Mouse (Mus musculus): ENCODE measurements around the gene Fads6. TPM values are rescaled to one million over a fixed set of nuclear protein-coding genes. Genes with fewer than 3 reads are reported as not detected.

Fads6 gene
- polyA plus RNA-seq, 2 experiments = 0.35 TPM; not detected in 1

- no peaks in the 10 kb centered on the region for H3K27me3 ChIP-seq (ENCODE audit: control insufficient read depth, insufficient read depth, low read length)
- H3K4me1 ChIP-seq (ENCODE audit: control insufficient read depth, insufficient read depth, low read length) = peaks cover 3% of the 10 kb centered on the region; the same call in 1 of the 2 replicates
- 72% methylated on average over 15 of the region's 15 CpGs for WGBS
These were observed 63.0 kb downstream of the Fads6 start for GRCm38 (mm10) chr11:115234320-115235044.

DNA sequence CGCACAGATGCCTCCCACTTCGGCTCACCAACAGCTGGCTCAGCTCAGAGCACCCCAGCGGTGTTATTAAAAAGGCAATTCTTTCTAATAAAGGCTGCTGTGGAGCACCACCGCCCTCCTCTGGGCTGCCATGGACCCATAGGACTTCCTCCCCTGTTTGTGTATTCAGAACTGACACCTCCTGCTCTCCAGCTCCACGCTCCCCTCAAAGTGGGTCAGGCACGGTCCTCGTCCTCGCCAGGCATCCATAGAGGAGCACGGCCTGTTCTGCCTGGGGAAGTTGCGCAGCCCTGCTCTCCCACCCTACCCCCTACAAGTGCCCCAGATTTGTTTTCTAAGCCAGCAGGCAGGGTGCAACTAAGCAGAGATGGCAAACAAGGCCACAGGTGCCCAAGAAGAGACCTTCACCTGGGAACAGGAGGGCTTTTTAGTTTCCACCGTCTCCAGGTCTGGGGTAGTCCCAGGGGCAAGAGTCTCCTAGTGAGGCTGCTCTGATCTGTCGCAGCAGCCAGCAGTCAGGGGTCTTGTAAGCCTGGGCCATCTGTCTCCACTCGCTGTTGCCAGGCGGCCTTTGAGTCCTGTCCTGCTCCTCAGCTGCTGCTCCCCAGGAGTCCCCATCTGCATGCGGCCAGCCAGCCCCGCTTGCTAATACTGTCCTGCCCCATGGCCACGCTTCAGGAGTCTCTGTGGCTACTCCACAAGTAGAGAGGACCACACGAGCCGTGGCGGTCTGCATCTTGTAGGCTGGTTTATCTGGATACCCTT lies 63.8 kb downstream of the Fads6 start:
- Histone ChIP-seq H3K27ac (replicated peaks; ENCODE audit: low read depth, low read length) (no peak overlapping the region), H3K4me2 (replicated peaks; ENCODE audit: low read depth, low read length, severe bottlenecking) (no peak overlapping the region), H3K9me3 (ENCODE audit: control insufficient read depth, low read length) (no peaks in the 10 kb centered on the region), H3K36me3 (ENCODE audit: control insufficient read depth, insufficient read depth, low read length) (peaks cover 4% of the 10 kb centered on the region; the same call in 1 of the 2 replicates), H3K4me3 (replicated peaks; ENCODE audit: low read length) (no peak overlapping the region), H3K9ac (ENCODE audit: low read depth, low read length, severe bottlenecking) (no peak overlapping the region), H3K27me3 (ENCODE audit: control insufficient read depth, insufficient read depth, low read length) (no peaks in the 10 kb centered on the region), H3K4me1 (ENCODE audit: control insufficient read depth, insufficient read depth, low read length) (peaks cover 3% of the 10 kb centered on the region; the same call in 1 of the 2 replicates)
- ATAC-seq (ENCODE audit: low FRiP score, low read depth) (peak; percentile 48), DNase-seq (ENCODE audit: low spot score) (no peak)
- 40% methylated on average over 20 of the region's 20 CpGs for WGBS
- no peak for TF ChIP-seq POLR2A (IDR thresholded peaks at IDR 0.05; ENCODE audit: borderline replicate concordance, extremely low read depth, insufficient read depth, insufficient read length)

More at GRCm38 (mm10) chr11:115234320-115235044, 63.0 kb downstream of the Fads6 start:
- Histone ChIP-seq H3K36me3 (ENCODE audit: control insufficient read depth, insufficient read depth, low read length) (peaks cover 4% of the 10 kb centered on the region; the same call in 1 of the 2 replicates), H3K4me3 (replicated peaks; ENCODE audit: low read length) (no peak overlapping the region), H3K9me3 (ENCODE audit: control insufficient read depth, low read length) (no peaks in the 10 kb centered on the region), H3K4me2 (replicated peaks; ENCODE audit: low read depth, low read length, severe bottlenecking) (no peak overlapping the region), H3K9ac (ENCODE audit: low read depth, low read length, severe bottlenecking) (no peak overlapping the region), H3K27ac (replicated peaks; ENCODE audit: low read depth, low read length) (no peak overlapping the region)
- TF ChIP-seq POLR2A (IDR thresholded peaks at IDR 0.05; ENCODE audit: borderline replicate concordance, extremely low read depth, insufficient read depth, insufficient read length) = no peak
- DNase-seq (ENCODE audit: low spot score) (no peak), ATAC-seq (ENCODE audit: low FRiP score, low read depth) (no peak)

DNA sequence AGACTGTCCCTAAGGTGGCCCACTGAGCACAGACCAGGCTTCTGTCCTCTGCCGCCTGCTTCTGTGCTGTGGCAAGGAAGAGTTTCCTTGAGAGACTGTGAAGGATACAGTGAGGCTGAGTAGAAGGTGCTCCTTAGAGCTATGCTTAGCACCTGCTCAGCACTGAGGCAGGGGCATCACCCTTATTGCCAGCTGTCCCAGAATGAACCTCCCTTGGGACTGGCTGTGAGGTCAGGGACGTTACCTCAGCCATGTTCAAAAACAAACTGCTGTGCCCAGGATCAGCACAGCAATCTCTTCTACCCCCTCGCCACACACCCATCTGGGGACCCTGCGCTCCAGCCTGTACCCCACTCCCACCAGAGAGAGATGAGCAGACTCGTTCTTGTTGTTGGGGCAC lies 64.6 kb downstream of the Fads6 start:
- no peak for DNase-seq (ENCODE audit: low spot score)
- no peak for ATAC-seq (ENCODE audit: low FRiP score, low read depth)
- Histone ChIP-seq H3K4me1 (ENCODE audit: control insufficient read depth, insufficient read depth, low read length) (peaks cover 3% of the 10 kb centered on the region; the same call in 1 of the 2 replicates), H3K4me2 (replicated peaks; ENCODE audit: low read depth, low read length, severe bottlenecking) (no peak overlapping the region), H3K36me3 (ENCODE audit: control insufficient read depth, insufficient read depth, low read length) (peaks cover 4% of the 10 kb centered on the region; the same call in 1 of the 2 replicates), H3K4me3 (replicated peaks; ENCODE audit: low read length) (no peak overlapping the region), H3K27me3 (ENCODE audit: control insufficient read depth, insufficient read depth, low read length) (no peaks in the 10 kb centered on the region), H3K27ac (replicated peaks; ENCODE audit: low read depth, low read length) (no peak overlapping the region), H3K9me3 (ENCODE audit: control insufficient read depth, low read length) (no peaks in the 10 kb centered on the region), H3K9ac (ENCODE audit: low read depth, low read length, severe bottlenecking) (no peak overlapping the region)
- 77% methylated on average over 5 of the region's 5 CpGs for WGBS
- no peak for TF ChIP-seq POLR2A (IDR thresholded peaks at IDR 0.05; ENCODE audit: borderline replicate concordance, extremely low read depth, insufficient read depth, insufficient read length)

DNA sequence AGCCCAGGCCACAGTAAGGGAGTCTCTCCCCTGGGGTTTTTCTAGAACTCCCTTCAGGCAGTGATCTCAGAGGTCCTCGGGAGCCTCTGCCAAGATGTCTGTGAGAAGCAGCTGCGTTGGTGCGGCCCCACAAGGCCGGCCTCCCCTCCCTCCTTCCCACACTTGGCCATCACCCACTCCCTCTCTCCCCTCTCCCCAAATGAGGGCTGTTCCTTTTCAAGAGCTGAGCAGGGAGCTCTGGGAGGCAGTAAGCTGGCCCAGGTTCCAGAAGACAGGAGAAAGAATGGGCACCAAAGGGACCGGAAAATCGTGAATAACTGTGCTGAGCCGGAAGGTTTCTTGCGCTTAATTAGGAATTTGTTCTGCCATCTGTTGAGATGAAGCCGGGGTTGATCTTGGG lies 65.5 kb downstream of the Fads6 start:
- no peaks in the 10 kb centered on the region; the same call in 1 of the 2 replicates for H3K36me3 ChIP-seq (ENCODE audit: control insufficient read depth, insufficient read depth, low read length)
- 59% methylated on average over 9 of the region's 9 CpGs for WGBS
- no peak for TF ChIP-seq POLR2A (IDR thresholded peaks at IDR 0.05; ENCODE audit: borderline replicate concordance, extremely low read depth, insufficient read depth, insufficient read length)
- ATAC-seq (ENCODE audit: low FRiP score, low read depth) (no peak), DNase-seq (ENCODE audit: low spot score) (no peak)
- no peaks in the 10 kb centered on the region for H3K27me3 ChIP-seq (ENCODE audit: control insufficient read depth, insufficient read depth, low read length)
- H3K9me3 ChIP-seq (ENCODE audit: control insufficient read depth, low read length) = no peaks in the 10 kb centered on the region
- no peak overlapping the region for H3K4me3 ChIP-seq (replicated peaks; ENCODE audit: low read length)
- peaks cover 6% of the 10 kb centered on the region; the same call in 1 of the 2 replicates for H3K4me1 ChIP-seq (ENCODE audit: control insufficient read depth, insufficient read depth, low read length)
- no peak overlapping the region for H3K9ac ChIP-seq (ENCODE audit: low read depth, low read length, severe bottlenecking)
- no peak overlapping the region for H3K27ac ChIP-seq (replicated peaks; ENCODE audit: low read depth, low read length)
- H3K4me2 ChIP-seq (replicated peaks; ENCODE audit: low read depth, low read length, severe bottlenecking) = no peak overlapping the region

DNA sequence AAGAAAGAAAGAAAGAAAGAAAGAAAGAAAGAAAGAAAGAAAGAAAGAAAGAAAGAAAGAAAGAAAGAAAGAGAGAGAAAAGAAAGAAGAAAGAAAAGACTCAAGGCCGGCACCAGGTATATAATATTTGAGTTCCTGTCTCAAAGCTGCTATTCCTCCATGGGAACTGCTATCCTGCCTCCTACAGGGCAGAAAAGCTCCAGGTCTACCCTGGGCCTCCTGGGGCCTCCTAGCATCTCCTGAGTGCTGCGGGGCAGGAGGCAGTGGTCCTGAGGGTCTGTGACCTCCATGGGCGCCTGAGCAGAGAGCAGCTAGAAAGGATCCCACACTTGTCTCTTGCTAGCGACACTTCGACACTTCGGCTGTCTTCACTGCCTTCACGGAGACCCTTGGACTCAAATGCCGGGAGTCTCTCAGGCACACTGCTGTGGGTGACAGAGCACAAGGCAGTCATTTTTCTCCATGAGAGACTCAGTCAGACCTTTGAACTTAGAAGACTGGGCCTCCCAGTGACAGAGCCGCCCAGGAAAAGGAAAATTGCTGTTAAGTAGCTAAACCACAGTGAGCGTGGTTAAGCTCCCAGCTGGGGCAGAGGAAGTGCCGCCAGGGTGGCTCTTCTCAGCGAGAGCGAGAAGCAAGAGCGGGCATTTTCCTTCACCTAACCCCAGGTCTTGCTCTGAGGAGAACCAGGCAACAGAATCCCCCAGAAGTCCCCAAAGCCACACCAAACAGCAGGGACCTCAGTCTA lies 66.1 kb downstream of the Fads6 start:
- Histone ChIP-seq H3K9me3 (ENCODE audit: control insufficient read depth, low read length) (no peaks in the 10 kb centered on the region), H3K4me1 (ENCODE audit: control insufficient read depth, insufficient read depth, low read length) (peaks cover 6% of the 10 kb centered on the region; the same call in 1 of the 2 replicates), H3K36me3 (ENCODE audit: control insufficient read depth, insufficient read depth, low read length) (no peaks in the 10 kb centered on the region; the same call in 1 of the 2 replicates), H3K27me3 (ENCODE audit: control insufficient read depth, insufficient read depth, low read length) (no peaks in the 10 kb centered on the region), H3K4me3 (replicated peaks; ENCODE audit: low read length) (no peak overlapping the region), H3K9ac (ENCODE audit: low read depth, low read length, severe bottlenecking) (no peak overlapping the region), H3K27ac (replicated peaks; ENCODE audit: low read depth, low read length) (no peak overlapping the region), H3K4me2 (replicated peaks; ENCODE audit: low read depth, low read length, severe bottlenecking) (no peak overlapping the region)
- DNase-seq (ENCODE audit: low spot score) (no peak), ATAC-seq (ENCODE audit: low FRiP score, low read depth) (no peak)
- no peak for TF ChIP-seq POLR2A (IDR thresholded peaks at IDR 0.05; ENCODE audit: borderline replicate concordance, extremely low read depth, insufficient read depth, insufficient read length)
- WGBS = 46% methylated on average over 14 of the region's 14 CpGs

Small RNAs within 50 kb of the gene (microRNA-seq; reads per million reads assigned to microRNA genes)
- gene Gm25837 = not detected

Other genes with a start within 250 kb of the Fads6 start
- 0.37 and 0.65 TPM in 2 replicates for gene Cd300ld3, start 249.3 kb downstream of the Fads6 start, polyA plus RNA-seq (2012; rRNA removed)
- not detected in 2 replicates for gene Cd300ld3, start 249.3 kb downstream of the Fads6 start, polyA plus RNA-seq (2014; fragmentation: Nextera tagmentation; extraction: Ambion mirVana)
- 0.10 and 0.15 TPM in 2 replicates for gene Cd300e, start 235.5 kb downstream of the Fads6 start, polyA plus RNA-seq (2012; rRNA removed)
- gene Cd300e, start 235.5 kb downstream of the Fads6 start, polyA plus RNA-seq (2014; fragmentation: Nextera tagmentation; extraction: Ambion mirVana) = 0.08 and 0.10 TPM in 2 replicates
- 1.5 and 1.7 TPM in 2 replicates for gene Rab37, start 206.2 kb downstream of the Fads6 start, polyA plus RNA-seq (2012; rRNA removed)
- 1.5 and 1.8 TPM in 2 replicates for gene Rab37, start 206.2 kb downstream of the Fads6 start, polyA plus RNA-seq (2014; fragmentation: Nextera tagmentation; extraction: Ambion mirVana)
- 0.35 and 0.65 TPM in 2 replicates for gene Cd300lf, start 163.7 kb downstream of the Fads6 start, polyA plus RNA-seq (2012; rRNA removed)
- gene Cd300lf, start 163.7 kb downstream of the Fads6 start, polyA plus RNA-seq (2014; fragmentation: Nextera tagmentation; extraction: Ambion mirVana) = 0.14 and 0.29 TPM in 2 replicates
- gene Slc9a3r1, start 134.3 kb downstream of the Fads6 start, polyA plus RNA-seq (2012; rRNA removed) = 19.1 and 22.0 TPM in 2 replicates
- gene Slc9a3r1, start 134.3 kb downstream of the Fads6 start, polyA plus RNA-seq (2014; fragmentation: Nextera tagmentation; extraction: Ambion mirVana) = 29.9 and 33.7 TPM in 2 replicates
- gene Tmem104, start 110.2 kb downstream of the Fads6 start, polyA plus RNA-seq (2012; rRNA removed) = 9.2 and 16.9 TPM in 2 replicates
- 11.4 and 12.4 TPM in 2 replicates for gene Tmem104, start 110.2 kb downstream of the Fads6 start, polyA plus RNA-seq (2014; fragmentation: Nextera tagmentation; extraction: Ambion mirVana)
- 25.6 and 32.1 TPM in 2 replicates for gene Nat9, start 109.8 kb downstream of the Fads6 start, polyA plus RNA-seq (2012; rRNA removed)
- gene Nat9, start 109.8 kb downstream of the Fads6 start, polyA plus RNA-seq (2014; fragmentation: Nextera tagmentation; extraction: Ambion mirVana) = 20.0 and 24.3 TPM in 2 replicates
- 0.20 and 0.21 TPM in 2 replicates for gene Grin2c, start 30.4 kb downstream of the Fads6 start, polyA plus RNA-seq (2012; rRNA removed)
- not detected in 2 replicates for gene Grin2c, start 30.4 kb downstream of the Fads6 start, polyA plus RNA-seq (2014; fragmentation: Nextera tagmentation; extraction: Ambion mirVana)
- gene Fdxr, start 20.6 kb downstream of the Fads6 start, polyA plus RNA-seq (2012; rRNA removed) = 16.8 and 21.8 TPM in 2 replicates
- gene Fdxr, start 20.6 kb downstream of the Fads6 start, polyA plus RNA-seq (2014; fragmentation: Nextera tagmentation; extraction: Ambion mirVana) = 11.5 and 13.0 TPM in 2 replicates
- gene Otop2, start 9.5 kb upstream of the Fads6 start, polyA plus RNA-seq (2012; rRNA removed) = 0.29 and 0.44 TPM in 2 replicates
- gene Otop2, start 9.5 kb upstream of the Fads6 start, polyA plus RNA-seq (2014; fragmentation: Nextera tagmentation; extraction: Ambion mirVana) = 0.08 and 0.19 TPM in 2 replicates
- gene Ush1g, start 24.4 kb upstream of the Fads6 start, polyA plus RNA-seq (2012; rRNA removed) = not detected in 2 replicates
- gene Ush1g, start 24.4 kb upstream of the Fads6 start, polyA plus RNA-seq (2014; fragmentation: Nextera tagmentation; extraction: Ambion mirVana) = not detected in 2 replicates
- not detected in 2 replicates for gene Otop3, start 37.1 kb upstream of the Fads6 start, polyA plus RNA-seq (2012; rRNA removed)
- not detected in 2 replicates for gene Otop3, start 37.1 kb upstream of the Fads6 start, polyA plus RNA-seq (2014; fragmentation: Nextera tagmentation; extraction: Ambion mirVana)
- gene Hid1, start 70.1 kb upstream of the Fads6 start, polyA plus RNA-seq (2012; rRNA removed) = 4.5 and 5.9 TPM in 2 replicates
- 2.1 and 2.3 TPM in 2 replicates for gene Hid1, start 70.1 kb upstream of the Fads6 start, polyA plus RNA-seq (2014; fragmentation: Nextera tagmentation; extraction: Ambion mirVana)
- 18.8 and 23.9 TPM in 2 replicates for gene Cdr2l, start 84.3 kb upstream of the Fads6 start, polyA plus RNA-seq (2012; rRNA removed)
- gene Cdr2l, start 84.3 kb upstream of the Fads6 start, polyA plus RNA-seq (2014; fragmentation: Nextera tagmentation; extraction: Ambion mirVana) = 10.9 and 11.1 TPM in 2 replicates
- gene Mrpl58, start 106.1 kb upstream of the Fads6 start, polyA plus RNA-seq (2012; rRNA removed) = 76.7 and 92.2 TPM in 2 replicates
- 169 and 181 TPM in 2 replicates for gene Mrpl58, start 106.1 kb upstream of the Fads6 start, polyA plus RNA-seq (2014; fragmentation: Nextera tagmentation; extraction: Ambion mirVana)
- 294 and 427 TPM in 2 replicates for gene Atp5h, start 122.3 kb upstream of the Fads6 start, polyA plus RNA-seq (2012; rRNA removed)
- gene Atp5h, start 122.3 kb upstream of the Fads6 start, polyA plus RNA-seq (2014; fragmentation: Nextera tagmentation; extraction: Ambion mirVana) = 870 and 933 TPM in 2 replicates
- gene Kctd2, start 122.5 kb upstream of the Fads6 start, polyA plus RNA-seq (2012; rRNA removed) = 30.0 and 30.5 TPM in 2 replicates
- 26.3 and 27.8 TPM in 2 replicates for gene Kctd2, start 122.5 kb upstream of the Fads6 start, polyA plus RNA-seq (2014; fragmentation: Nextera tagmentation; extraction: Ambion mirVana)
- gene Trim80, start 142.9 kb upstream of the Fads6 start, polyA plus RNA-seq (2012; rRNA removed) = not detected in 2 replicates
- 0.15 TPM in 1 of 2 replicates, not detected in the other for gene Trim80, start 142.9 kb upstream of the Fads6 start, polyA plus RNA-seq (2014; fragmentation: Nextera tagmentation; extraction: Ambion mirVana)
- gene Slc16a5, start 164.8 kb upstream of the Fads6 start, polyA plus RNA-seq (2012; rRNA removed) = 0.04 and 0.08 TPM in 2 replicates
- gene Slc16a5, start 164.8 kb upstream of the Fads6 start, polyA plus RNA-seq (2014; fragmentation: Nextera tagmentation; extraction: Ambion mirVana) = not detected in 2 replicates
- gene Armc7, start 178.0 kb upstream of the Fads6 start, polyA plus RNA-seq (2012; rRNA removed) = 7.5 and 9.7 TPM in 2 replicates
- 8.4 and 8.5 TPM in 2 replicates for gene Armc7, start 178.0 kb upstream of the Fads6 start, polyA plus RNA-seq (2014; fragmentation: Nextera tagmentation; extraction: Ambion mirVana)
- 51.8 and 55.4 TPM in 2 replicates for gene Nt5c, start 194.2 kb upstream of the Fads6 start, polyA plus RNA-seq (2012; rRNA removed)
- gene Nt5c, start 194.2 kb upstream of the Fads6 start, polyA plus RNA-seq (2014; fragmentation: Nextera tagmentation; extraction: Ambion mirVana) = 70.6 and 76.6 TPM in 2 replicates
- gene Jpt1, start 216.7 kb upstream of the Fads6 start, polyA plus RNA-seq (2012; rRNA removed) = 411 and 458 TPM in 2 replicates
- gene Jpt1, start 216.7 kb upstream of the Fads6 start, polyA plus RNA-seq (2014; fragmentation: Nextera tagmentation; extraction: Ambion mirVana) = 541 and 547 TPM in 2 replicates
- gene Sumo2, start 238.6 kb upstream of the Fads6 start, polyA plus RNA-seq (2012; rRNA removed) = 543 and 563 TPM in 2 replicates
- gene Sumo2, start 238.6 kb upstream of the Fads6 start, polyA plus RNA-seq (2014; fragmentation: Nextera tagmentation; extraction: Ambion mirVana) = 942 and 968 TPM in 2 replicates

Data from limb, embryonic 14.5 days (tissue).